Mouse (Mus musculus): ENCODE data around the gene Fgfr2. TPM values are rescaled to one million over a fixed set of nuclear protein-coding genes. Genes with fewer than 3 reads are reported as not detected.

Gene Fgfr2
- polyA plus RNA-seq, 1 experiment from 2014 or later, result 34.1 TPM

- Histone ChIP-seq H3K9me3 (replicated peaks) (peaks cover 3% of the 10 kb centered on the region; the same call in 1 of the 2 replicates), H3K9ac (no peak overlapping the region), H3K27ac (ENCODE audit: poor library complexity, severe bottlenecking) (no peak overlapping the region), H3K4me2 (no peak overlapping the region), H3K4me3 (no peak overlapping the region), H3K36me3 (no peaks in the 10 kb centered on the region), H3K4me1 (replicated peaks) (peaks cover 17% of the 10 kb centered on the region), H3K27me3 (replicated peaks) (peaks cover 29% of the 10 kb centered on the region)
- WGBS, result 79% methylated on average over 9 of the region's 9 CpGs
- ATAC-seq (ENCODE audit: insufficient number of reproducible peaks, low FRiP score), result no peak
Measured at GRCm38 (mm10) chr7:130932921-130933320, 2190.2 kb downstream of the Fgfr2 start.

GRCm38 (mm10) chr7:130930401-130930800, 2192.7 kb downstream of the Fgfr2 start:
- ATAC-seq (ENCODE audit: insufficient number of reproducible peaks, low FRiP score), result no peak
- no peak overlapping the region for H3K4me3 ChIP-seq
- no peak overlapping the region for H3K27ac ChIP-seq (ENCODE audit: poor library complexity, severe bottlenecking)
- H3K36me3 ChIP-seq, result no peaks in the 10 kb centered on the region
- H3K4me2 ChIP-seq, result no peak overlapping the region
- peaks cover 25% of the 10 kb centered on the region for H3K27me3 ChIP-seq (replicated peaks)
- H3K9ac ChIP-seq, result no peak overlapping the region
- peaks cover 7% of the 10 kb centered on the region for H3K4me1 ChIP-seq (replicated peaks)
- 59% methylated on average over 3 of the region's 3 CpGs for WGBS
- peaks cover 3% of the 10 kb centered on the region; the same call in 1 of the 2 replicates for H3K9me3 ChIP-seq (replicated peaks)

GRCm38 (mm10) chr7:130922981-130923731, 2200.0 kb downstream of the Fgfr2 start:
- H3K36me3 ChIP-seq, result no peaks in the 10 kb centered on the region
- H3K4me3 ChIP-seq, result no peak overlapping the region
- peaks cover 6% of the 10 kb centered on the region for H3K4me1 ChIP-seq (replicated peaks)
- no peak overlapping the region for H3K27ac ChIP-seq (ENCODE audit: poor library complexity, severe bottlenecking)
- H3K9ac ChIP-seq, result no peak overlapping the region
- no peaks in the 10 kb centered on the region for H3K27me3 ChIP-seq (replicated peaks)
- no peak overlapping the region for H3K4me2 ChIP-seq
- 71% methylated on average over 13 of the region's 13 CpGs for WGBS
- ATAC-seq (ENCODE audit: insufficient number of reproducible peaks, low FRiP score), result no peak
- H3K9me3 ChIP-seq (replicated peaks), result no peaks in the 10 kb centered on the region

GRCm38 (mm10) chr7:130918260-130918659, 2204.9 kb downstream of the Fgfr2 start:
- peaks cover 3% of the 10 kb centered on the region for H3K4me1 ChIP-seq (replicated peaks)
- H3K36me3 ChIP-seq, result peaks cover 11% of the 10 kb centered on the region
- no peak overlapping the region for H3K9ac ChIP-seq
- no peak overlapping the region for H3K4me3 ChIP-seq
- no peak for ATAC-seq (ENCODE audit: insufficient number of reproducible peaks, low FRiP score)
- 66% methylated on average over 2 of the region's 2 CpGs for WGBS
- no peaks in the 10 kb centered on the region for H3K27me3 ChIP-seq (replicated peaks)
- no peak overlapping the region for H3K27ac ChIP-seq (ENCODE audit: poor library complexity, severe bottlenecking)
- no peaks in the 10 kb centered on the region for H3K9me3 ChIP-seq (replicated peaks)
- no peak overlapping the region for H3K4me2 ChIP-seq

GRCm38 (mm10) chr7:130914693-130915363, 2208.3 kb downstream of the Fgfr2 start:
- Histone ChIP-seq H3K4me3 (no peak overlapping the region), H3K4me1 (replicated peaks) (no peaks in the 10 kb centered on the region), H3K9me3 (replicated peaks) (no peaks in the 10 kb centered on the region), H3K27ac (ENCODE audit: poor library complexity, severe bottlenecking) (no peak overlapping the region), H3K27me3 (replicated peaks) (no peaks in the 10 kb centered on the region), H3K4me2 (no peak overlapping the region), H3K36me3 (peaks cover 26% of the 10 kb centered on the region), H3K9ac (no peak overlapping the region)
- no peak for ATAC-seq (ENCODE audit: insufficient number of reproducible peaks, low FRiP score)
- WGBS, result 42% methylated on average over 5 of the region's 5 CpGs

- Histone ChIP-seq H3K27ac (ENCODE audit: poor library complexity, severe bottlenecking) (no peak overlapping the region), H3K9me3 (replicated peaks) (no peaks in the 10 kb centered on the region), H3K27me3 (replicated peaks) (no peaks in the 10 kb centered on the region), H3K36me3 (peaks cover 43% of the 10 kb centered on the region), H3K4me3 (no peak overlapping the region), H3K4me2 (no peak overlapping the region), H3K9ac (no peak overlapping the region), H3K4me1 (replicated peaks) (no peaks in the 10 kb centered on the region)
- no peak for ATAC-seq (ENCODE audit: insufficient number of reproducible peaks, low FRiP score)
- WGBS, result 91% methylated on average over 14 of the region's 14 CpGs
Measured at GRCm38 (mm10) chr7:130910841-130911240, 2212.3 kb downstream of the Fgfr2 start.

GRCm38 (mm10) chr7:130904571-130905365, 2218.4 kb downstream of the Fgfr2 start:
- Histone ChIP-seq H3K9me3 (replicated peaks) (no peaks in the 10 kb centered on the region), H3K36me3 (peaks cover 44% of the 10 kb centered on the region), H3K27me3 (replicated peaks) (no peaks in the 10 kb centered on the region), H3K4me1 (replicated peaks) (no peaks in the 10 kb centered on the region), H3K9ac (no peak overlapping the region), H3K4me3 (no peak overlapping the region), H3K27ac (ENCODE audit: poor library complexity, severe bottlenecking) (no peak overlapping the region), H3K4me2 (no peak overlapping the region)
- 88% methylated on average over 13 of the region's 13 CpGs for WGBS
- no peak for ATAC-seq (ENCODE audit: insufficient number of reproducible peaks, low FRiP score)

- no peaks in the 10 kb centered on the region for H3K4me1 ChIP-seq (replicated peaks)
- H3K4me2 ChIP-seq, result no peak overlapping the region
- 78% methylated on average over 16 of the region's 16 CpGs for WGBS
- H3K9me3 ChIP-seq (replicated peaks), result no peaks in the 10 kb centered on the region
- no peak for ATAC-seq (ENCODE audit: insufficient number of reproducible peaks, low FRiP score)
- no peaks in the 10 kb centered on the region for H3K27me3 ChIP-seq (replicated peaks)
- H3K27ac ChIP-seq (ENCODE audit: poor library complexity, severe bottlenecking), result no peak overlapping the region
- peaks cover 46% of the 10 kb centered on the region for H3K36me3 ChIP-seq
- H3K9ac ChIP-seq, result no peak overlapping the region
- no peak overlapping the region for H3K4me3 ChIP-seq
Measured at GRCm38 (mm10) chr7:130903505-130904074, 2219.6 kb downstream of the Fgfr2 start.

GRCm38 (mm10) chr7:130902929-130903328, 2220.2 kb downstream of the Fgfr2 start:
- no peaks in the 10 kb centered on the region for H3K4me1 ChIP-seq (replicated peaks)
- H3K4me2 ChIP-seq, result no peak overlapping the region
- no peak for ATAC-seq (ENCODE audit: insufficient number of reproducible peaks, low FRiP score)
- H3K27ac ChIP-seq (ENCODE audit: poor library complexity, severe bottlenecking), result no peak overlapping the region
- H3K4me3 ChIP-seq, result no peak overlapping the region
- no peak overlapping the region for H3K9ac ChIP-seq
- H3K27me3 ChIP-seq (replicated peaks), result no peaks in the 10 kb centered on the region
- no peaks in the 10 kb centered on the region for H3K9me3 ChIP-seq (replicated peaks)
- peaks cover 45% of the 10 kb centered on the region for H3K36me3 ChIP-seq
- 82% methylated on average over 1 of the region's 1 CpGs for WGBS

GRCm38 (mm10) chr7:130900233-130900848, 2222.8 kb downstream of the Fgfr2 start:
- 90% methylated on average over 5 of the region's 5 CpGs for WGBS
- H3K4me1 ChIP-seq (replicated peaks), result no peaks in the 10 kb centered on the region

More at GRCm38 (mm10) chr7:130900233-130900848, 2222.8 kb downstream of the Fgfr2 start:
- Histone ChIP-seq H3K27ac (ENCODE audit: poor library complexity, severe bottlenecking) (no peak overlapping the region), H3K4me3 (no peak overlapping the region), H3K9ac (no peak overlapping the region), H3K36me3 (peaks cover 55% of the 10 kb centered on the region), H3K9me3 (replicated peaks) (no peaks in the 10 kb centered on the region), H3K4me2 (no peak overlapping the region), H3K27me3 (replicated peaks) (no peaks in the 10 kb centered on the region)
- ATAC-seq (ENCODE audit: insufficient number of reproducible peaks, low FRiP score), result no peak
